Mouse (Mus musculus) G1E (cell line): ENCODE data around the gene Srsf6. TPM values are rescaled to one million over a fixed set of nuclear protein-coding genes. Genes with fewer than 3 reads are reported as not detected.

Experiments
- ATAC-seq: 2 replicates; pipeline ENCODE4 v1.8.0; 2016; ENCODE audit warnings: mild to moderate bottlenecking; ENCODE audit not compliant: insufficient number of reproducible peaks, poor library complexity, low FRiP score, severe bottlenecking; ENCODE audit errors: extremely low read depth
- DNase-seq: peaks from one replicate; pipeline ENCODE4 v3.0.0; 2012; ENCODE audit warnings: low spot score
- H3K27me3 ChIP-seq: 2 replicates; pipeline ENCODE4 v1.6.1; 2012; ENCODE audit warnings: mild to moderate bottlenecking, low read length, inconsistent platforms; ENCODE audit not compliant: insufficient read depth
- H3K36me3 ChIP-seq: replicated peaks from 2 replicates; pipeline ENCODE3; 2012; ENCODE audit warnings: mild to moderate bottlenecking, inconsistent platforms
- H3K4me1 ChIP-seq: 2 replicates; pipeline ENCODE4 v1.6.1; 2012; ENCODE audit warnings: low read depth, low read length, inconsistent platforms, mixed read lengths; ENCODE audit not compliant: insufficient read depth
- H3K4me3 ChIP-seq: 2 replicates; pipeline ENCODE4 v1.5.1; 2012; ENCODE audit warnings: low read depth, mild to moderate bottlenecking, inconsistent platforms, low read length, moderate library complexity, mixed read lengths
- H3K9me3 ChIP-seq: replicated peaks from 2 replicates; pipeline ENCODE4 v1.6.1; 2012; ENCODE audit warnings: inconsistent platforms
- CTCF ChIP-seq: IDR thresholded peaks from 2 replicates; pipeline ENCODE4 v1.5.1; 2012; ENCODE audit warnings: low read depth, low read length, inconsistent platforms, mixed read lengths
- GATA1 ChIP-seq: IDR thresholded peaks from 2 replicates; pipeline ENCODE4 v1.6.1; 2012; ENCODE audit warnings: borderline replicate concordance, low read length, inconsistent platforms, mixed read lengths
- GATA2 ChIP-seq: IDR thresholded peaks from 2 replicates; pipeline ENCODE4 v1.6.1; 2012; ENCODE audit warnings: low read depth, low read length, inconsistent platforms, borderline replicate concordance
- POLR2AphosphoS5 ChIP-seq: IDR thresholded peaks from 2 replicates; pipeline ENCODE4 v1.6.1; 2012; ENCODE audit warnings: low read depth, low read length, inconsistent platforms; ENCODE audit not compliant: insufficient replicate concordance
- TAL1 ChIP-seq: conservative IDR thresholded peaks from 2 replicates; pipeline ENCODE4 v1.6.1; 2012; ENCODE audit warnings: low read depth, low read length, inconsistent platforms, mixed read lengths
- polyA plus RNA-seq: library from polyadenylated mRNA; stranded (reverse); fragments of >175 nt; gene quantifications from 2 replicates; pipeline ENCODE4 v1.2.3, GENCODE M21; 2012
- total RNA-seq, 2 experiments: library from RNA; stranded (forward) in 1 of 2; stranded (reverse) in 1 of 2; fragments of 200-1000 nt in 1 of 2; fragments of >200 nt in 1 of 2; fragmentation: Nextera tagmentation in 1 of 2; gene quantifications; 2 replicates each; pipeline ENCODE4 v1.2.3; 2014 to 2017

Gene Srsf6
- total and polyA plus RNA-seq, 3 experiments, result 92.6 to 218 (median 200) TPM

GRCm38 (mm10) chr2:162899880-162900589, 31.3 kb upstream of the Srsf6 start:
- Histone ChIP-seq H3K36me3 (no peaks in the 10 kb centered on the region), H3K27me3 (no peaks in the 10 kb centered on the region), H3K4me3 (no peak overlapping the region), H3K9me3 (peaks cover 8% of the 10 kb centered on the region), H3K4me1 (no peaks in the 10 kb centered on the region)
- ATAC-seq (no peak), DNase-seq (no peak)
- no peak for TF ChIP-seq GATA2
- no peak for TF ChIP-seq CTCF
- no peak for TF ChIP-seq GATA1
- no peak for TF ChIP-seq TAL1
- no peak for TF ChIP-seq POLR2AphosphoS5

GRCm38 (mm10) chr2:162900590-162900916, 30.8 kb upstream of the Srsf6 start:
- ATAC-seq, result no peak
- TF ChIP-seq CTCF (no peak), GATA2 (no peak), POLR2AphosphoS5 (no peak), GATA1 (no peak), TAL1 (no peak)
- H3K27me3 ChIP-seq, result no peaks in the 10 kb centered on the region

GRCm38 (mm10) chr2:162905902-162906301, 25.4 kb upstream of the Srsf6 start:
- no peaks in the 10 kb centered on the region for H3K4me1 ChIP-seq
- DNase-seq (no peak), ATAC-seq (no peak)
- H3K4me3 ChIP-seq, result no peak overlapping the region
- H3K9me3 ChIP-seq, result no peaks in the 10 kb centered on the region
- no peaks in the 10 kb centered on the region for H3K36me3 ChIP-seq
- no peaks in the 10 kb centered on the region for H3K27me3 ChIP-seq
- TF ChIP-seq CTCF (no peak), TAL1 (no peak), GATA2 (no peak), GATA1 (no peak), POLR2AphosphoS5 (no peak)

More at GRCm38 (mm10) chr2:162900590-162900916, 30.8 kb upstream of the Srsf6 start:
- no peaks in the 10 kb centered on the region for H3K36me3 ChIP-seq
- H3K4me3 ChIP-seq, result no peak overlapping the region
- no peaks in the 10 kb centered on the region for H3K4me1 ChIP-seq
- H3K9me3 ChIP-seq, result peaks cover 5% of the 10 kb centered on the region
- no peak for DNase-seq

- ATAC-seq (no peak), DNase-seq (no peak)
- Histone ChIP-seq H3K4me1 (no peaks in the 10 kb centered on the region), H3K27me3 (no peaks in the 10 kb centered on the region), H3K36me3 (no peaks in the 10 kb centered on the region), H3K9me3 (no peaks in the 10 kb centered on the region), H3K4me3 (no peak overlapping the region)
- TF ChIP-seq TAL1 (no peak), POLR2AphosphoS5 (no peak), GATA1 (no peak), GATA2 (no peak), CTCF (no peak)
These were observed 23.3 kb upstream of the Srsf6 start for GRCm38 (mm10) chr2:162908052-162908491.

GRCm38 (mm10) chr2:162914040-162914439, 17.3 kb upstream of the Srsf6 start:
- DNase-seq (no peak), ATAC-seq (no peak)
- H3K4me3 ChIP-seq, result no peak overlapping the region
- H3K36me3 ChIP-seq, result no peaks in the 10 kb centered on the region
- no peak for TF ChIP-seq CTCF
- TF ChIP-seq GATA2, result no peak
- TF ChIP-seq TAL1, result no peak
- TF ChIP-seq POLR2AphosphoS5, result no peak
- no peak for TF ChIP-seq GATA1
- H3K9me3 ChIP-seq, result no peaks in the 10 kb centered on the region
- H3K4me1 ChIP-seq, result no peaks in the 10 kb centered on the region
- no peaks in the 10 kb centered on the region for H3K27me3 ChIP-seq

- Histone ChIP-seq H3K27me3 (no peaks in the 10 kb centered on the region), H3K4me3 (no peak overlapping the region), H3K9me3 (no peaks in the 10 kb centered on the region), H3K36me3 (no peaks in the 10 kb centered on the region), H3K4me1 (no peaks in the 10 kb centered on the region)
- ATAC-seq (no peak), DNase-seq (no peak)
- TF ChIP-seq CTCF, result no peak
- no peak for TF ChIP-seq GATA1
- TF ChIP-seq GATA2, result no peak
- no peak for TF ChIP-seq TAL1
- no peak for TF ChIP-seq POLR2AphosphoS5
These were observed 16.8 kb upstream of the Srsf6 start for GRCm38 (mm10) chr2:162914519-162914918.
